Mouse (Mus musculus): Measurements from ENCODE around the gene Vps51. TPM values are rescaled to one million over a fixed set of nuclear protein-coding genes. Genes with fewer than 3 reads are reported as not detected.

Vps51 gene
- 100 to 1,000 TPM in 2 of 4 experiments, 10 to 100 TPM in 2; 90.4 to 103 (median 99.8) TPM for total RNA-seq (2022)

- DNase-seq (ENCODE audit: low spot score in 2 of 2) = peak; percentile 78 to 88
These were observed at the start of gene Vps51 for GRCm38 (mm10) chr19:6076564-6077393. Gene Vps51 (minus strand): TSS chr19:6077231.

GRCm38 (mm10) chr19:6126289-6126688, 49.3 kb upstream of the Vps51 start:
- no peak for DNase-seq (ENCODE audit: low spot score in 2 of 2)

- no peak for DNase-seq (ENCODE audit: low spot score in 2 of 2)
These were observed 47.9 kb upstream of the Vps51 start for GRCm38 (mm10) chr19:6124898-6125297.

GRCm38 (mm10) chr19:6123330-6123729, 46.3 kb upstream of the Vps51 start:
- no peak for DNase-seq (ENCODE audit: low spot score in 2 of 2)

- DNase-seq (ENCODE audit: low spot score in 2 of 2) = no peak
These were observed 44.7 kb upstream of the Vps51 start for GRCm38 (mm10) chr19:6121761-6122160.

GRCm38 (mm10) chr19:6118677-6119185, 41.7 kb upstream of the Vps51 start:
- no peak for DNase-seq (ENCODE audit: low spot score in 2 of 2)

GRCm38 (mm10) chr19:6117986-6118676, 41.1 kb upstream of the Vps51 start, which contains the start of gene Sac3d1:
Gene Sac3d1 (minus strand): TSS chr19:6118650.
- peak; percentile 86 to 89 for DNase-seq (ENCODE audit: low spot score in 2 of 2)

- DNase-seq (ENCODE audit: low spot score in 2 of 2) = no peak
These were observed 40.4 kb upstream of the Vps51 start for GRCm38 (mm10) chr19:6117346-6117985.

- DNase-seq (ENCODE audit: low spot score in 2 of 2) = no peak
These were observed 39.3 kb upstream of the Vps51 start for GRCm38 (mm10) chr19:6116113-6116850.

GRCm38 (mm10) chr19:6113116-6113515, 36.1 kb upstream of the Vps51 start:
- DNase-seq (ENCODE audit: low spot score in 2 of 2) = no peak

- no peak for DNase-seq (ENCODE audit: low spot score in 2 of 2)
These were observed 28.6 kb upstream of the Vps51 start, which contains the start of gene Naaladl1 for GRCm38 (mm10) chr19:6105586-6105985. Gene Naaladl1 (plus strand): TSS chr19:6105782.

GRCm38 (mm10) chr19:6104476-6104875, 27.4 kb upstream of the Vps51 start:
- no peak for DNase-seq (ENCODE audit: low spot score in 2 of 2)

- no peak for DNase-seq (ENCODE audit: low spot score in 2 of 2)
These were observed 25.3 kb upstream of the Vps51 start for GRCm38 (mm10) chr19:6102169-6102853.

- no peak for DNase-seq (ENCODE audit: low spot score in 2 of 2)
These were observed 24.2 kb upstream of the Vps51 start for GRCm38 (mm10) chr19:6101186-6101585.

GRCm38 (mm10) chr19:6097847-6098246, 20.8 kb upstream of the Vps51 start:
- no peak for DNase-seq (ENCODE audit: low spot score in 2 of 2)

- DNase-seq (ENCODE audit: low spot score in 2 of 2) = no peak
These were observed 17.1 kb upstream of the Vps51 start, which contains the start of gene AC131692.1 for GRCm38 (mm10) chr19:6094119-6094518. Gene AC131692.1 (plus strand): TSS chr19:6094419.

GRCm38 (mm10) chr19:6088841-6089240, 11.8 kb upstream of the Vps51 start:
- no peak for DNase-seq (ENCODE audit: low spot score in 2 of 2)

GRCm38 (mm10) chr19:6085417-6085879, 8.4 kb upstream of the Vps51 start:
- no peak for DNase-seq (ENCODE audit: low spot score in 2 of 2)

- DNase-seq (ENCODE audit: low spot score in 2 of 2) = peak; percentile 96 to 97
These were observed 7.6 kb upstream of the Vps51 start, which contains the start of the genes Zfpl1 and Cdca5 for GRCm38 (mm10) chr19:6084478-6085248. Gene Zfpl1 (minus strand): TSS chr19:6084956. Gene Cdca5 (plus strand): TSS chr19:6084983.

Measured in layer of hippocampus, adult 8-10 months (tissue).